Mouse (Mus musculus) small intestine, adult 2 months (tissue): ENCODE results near the gene Olfr211.

ENCODE experiments used
- CTCF ChIP-seq: fragments of 200-500 bp; IDR thresholded peaks from 2 replicates; pipeline ENCODE4 v1.5.1; 2012; ENCODE audit warnings: low read depth, mild to moderate bottlenecking, control low read depth, inconsistent platforms, low read length, moderate library complexity, mixed read lengths; ENCODE audit not compliant: insufficient replicate concordance, insufficient read length; ENCODE audit errors: extremely low read depth
- POLR2A ChIP-seq: fragments of 200-500 bp; IDR thresholded peaks from 2 replicates; pipeline ENCODE4 v1.6.1; 2012; ENCODE audit warnings: low read depth, mild to moderate bottlenecking, control low read depth, inconsistent platforms, low read length, moderate library complexity

- no peak for TF ChIP-seq CTCF
- TF ChIP-seq POLR2A: no peak
Observed at GRCm38 (mm10) chr6:116456482-116456881, 32.4 kb upstream of the Olfr211 start.
